Mouse (Mus musculus) embryonic facial prominence, embryonic 11.5 days (tissue): Measurements from ENCODE around the gene Galnt10. TPM values are rescaled to one million over a fixed set of nuclear protein-coding genes. Genes with fewer than 3 reads are reported as not detected.

Source experiments
- ATAC-seq: fragments of 200-750 bp; cut with Nextera tagmentation; replicated peaks from 2 replicates; pipeline ENCODE4 v1.8.0; 2017; ENCODE audit warnings: low read depth; ENCODE audit not compliant: insufficient number of reproducible peaks, low FRiP score, low TSS enrichment
- DNase-seq: peaks from one replicate; pipeline ENCODE4 v3.0.0-alpha.2; 2015; ENCODE audit warnings: low spot score
- H3K27ac ChIP-seq: fragments of 300-500 bp; sonication (generic); replicated peaks from 2 replicates; pipeline ENCODE4 v1.5.1; 2014; ENCODE audit warnings: mild to moderate bottlenecking, low read depth, low read length, control low read depth
- H3K27me3 ChIP-seq: fragments of 300-500 bp; sonication (generic); 2 replicates; pipeline ENCODE4 v1.6.1; 2014; ENCODE audit warnings: mild to moderate bottlenecking, low read length, moderate library complexity, mixed read lengths; ENCODE audit not compliant: control insufficient read depth, insufficient read depth
- H3K36me3 ChIP-seq: fragments of 300-500 bp; sonication (generic); replicated peaks from 2 replicates; pipeline ENCODE4 v1.6.1; 2014; ENCODE audit warnings: low read depth, mild to moderate bottlenecking, low read length, moderate library complexity, mixed read lengths; ENCODE audit not compliant: control insufficient read depth, insufficient read depth
- H3K4me1 ChIP-seq: fragments of 300-500 bp; sonication (generic); 2 replicates; pipeline ENCODE4 v1.6.1; 2014; ENCODE audit warnings: low read length, mixed read lengths; ENCODE audit not compliant: control insufficient read depth, insufficient read depth
- H3K4me2 ChIP-seq: fragments of 300-500 bp; sonication (generic); 2 replicates; pipeline ENCODE4 v1.6.1; 2014; ENCODE audit warnings: low read depth, mild to moderate bottlenecking, control low read depth, low read length, moderate library complexity
- H3K4me3 ChIP-seq: fragments of 300-500 bp; sonication (generic); 2 replicates; pipeline ENCODE4 v1.5.1; 2014; ENCODE audit warnings: low read depth, low read length, control low read depth
- H3K9ac ChIP-seq: fragments of 300-500 bp; sonication (generic); replicated peaks from 2 replicates; pipeline ENCODE4 v1.6.1; 2014; ENCODE audit warnings: mild to moderate bottlenecking, control low read depth, low read length
- H3K9me3 ChIP-seq: fragments of 300-500 bp; sonication (generic); replicated peaks from 2 replicates; pipeline ENCODE4 v1.6.1; 2016; ENCODE audit warnings: mild to moderate bottlenecking, low read length, inconsistent platforms, mixed read lengths; ENCODE audit not compliant: control insufficient read depth
- WGBS: fragments of 180-500 bp; shearing (Covaris S2); extraction: QIAGEN DNeasy Blood & Tissue Kit; methylation state at CpG from one replicate; pipeline ENCODE4 v1.1.7; 2014; 5-methylcytosine and 5-hydroxymethylcytosine counted together
- polyA plus RNA-seq: library from polyadenylated mRNA; unstranded; fragments of >200 nt; fragmentation: Nextera tagmentation; extraction: Ambion mirVana; gene quantifications from 2 replicates; pipeline ENCODE4 v1.2.1, GENCODE M21; 2014

The Galnt10 gene
- polyA plus RNA-seq, 1 experiment from 2014 or later: 12.4 TPM

GRCm38 (mm10) chr11:57661492-57662229 lies 16.4 kb downstream of the Galnt10 start:
- no peak overlapping the region for H3K4me2 ChIP-seq
- no peaks in the 10 kb centered on the region for H3K27me3 ChIP-seq
- no peak for DNase-seq
- H3K4me1 ChIP-seq: no peaks in the 10 kb centered on the region
- H3K9ac ChIP-seq: no peak overlapping the region
- ATAC-seq: no peak
- no peak overlapping the region for H3K4me3 ChIP-seq
- no peaks in the 10 kb centered on the region for H3K9me3 ChIP-seq
- 90% methylated on average over 19 of the region's 19 CpGs for WGBS
- H3K36me3 ChIP-seq: no peaks in the 10 kb centered on the region
- no peak overlapping the region for H3K27ac ChIP-seq

GRCm38 (mm10) chr11:57662231-57662630 lies 17.0 kb downstream of the Galnt10 start:
- Histone ChIP-seq H3K4me1 (no peaks in the 10 kb centered on the region), H3K36me3 (no peaks in the 10 kb centered on the region), H3K9ac (no peak overlapping the region), H3K9me3 (no peaks in the 10 kb centered on the region), H3K4me2 (no peak overlapping the region), H3K27me3 (no peaks in the 10 kb centered on the region), H3K4me3 (no peak overlapping the region), H3K27ac (no peak overlapping the region)
- WGBS: 88% methylated on average over 4 of the region's 4 CpGs
- no peak for ATAC-seq
- DNase-seq: no peak

GRCm38 (mm10) chr11:57663271-57663670 lies 18.0 kb downstream of the Galnt10 start:
- DNase-seq: no peak
- WGBS: 84% methylated on average over 12 of the region's 12 CpGs
- H3K9me3 ChIP-seq: no peaks in the 10 kb centered on the region
- no peak overlapping the region for H3K4me3 ChIP-seq
- H3K9ac ChIP-seq: no peak overlapping the region
- no peaks in the 10 kb centered on the region for H3K4me1 ChIP-seq
- no peaks in the 10 kb centered on the region for H3K27me3 ChIP-seq
- ATAC-seq: no peak
- H3K4me2 ChIP-seq: no peak overlapping the region
- H3K36me3 ChIP-seq: no peaks in the 10 kb centered on the region
- H3K27ac ChIP-seq: no peak overlapping the region

- Histone ChIP-seq H3K9me3 (no peaks in the 10 kb centered on the region), H3K4me3 (no peak overlapping the region), H3K27ac (no peak overlapping the region), H3K4me1 (no peaks in the 10 kb centered on the region), H3K36me3 (no peaks in the 10 kb centered on the region), H3K4me2 (no peak overlapping the region), H3K27me3 (no peaks in the 10 kb centered on the region), H3K9ac (no peak overlapping the region)
- no peak for ATAC-seq
- WGBS: 86% methylated on average over 5 of the region's 5 CpGs
- DNase-seq: no peak
These were observed 19.5 kb downstream of the Galnt10 start for GRCm38 (mm10) chr11:57664741-57665140.

- no peak for ATAC-seq
- 89% methylated on average over 8 of the region's 8 CpGs for WGBS
- Histone ChIP-seq H3K9ac (no peak overlapping the region), H3K27me3 (no peaks in the 10 kb centered on the region), H3K9me3 (no peaks in the 10 kb centered on the region), H3K4me2 (no peak overlapping the region), H3K4me1 (peaks cover 6% of the 10 kb centered on the region), H3K27ac (no peak overlapping the region), H3K4me3 (no peak overlapping the region), H3K36me3 (no peaks in the 10 kb centered on the region)
- DNase-seq: no peak
These were observed 23.0 kb downstream of the Galnt10 start for GRCm38 (mm10) chr11:57668271-57668670.

- no peak for ATAC-seq
- no peaks in the 10 kb centered on the region for H3K9me3 ChIP-seq
- no peak for DNase-seq
- no peak overlapping the region for H3K9ac ChIP-seq
- no peaks in the 10 kb centered on the region for H3K27me3 ChIP-seq
- peaks cover 6% of the 10 kb centered on the region for H3K4me1 ChIP-seq
- no peak overlapping the region for H3K4me3 ChIP-seq
- H3K4me2 ChIP-seq: no peak overlapping the region
- no peaks in the 10 kb centered on the region for H3K36me3 ChIP-seq
- no peak overlapping the region for H3K27ac ChIP-seq
- WGBS: 79% methylated on average over 6 of the region's 6 CpGs
These were observed 24.3 kb downstream of the Galnt10 start for GRCm38 (mm10) chr11:57669522-57669921.

GRCm38 (mm10) chr11:57671120-57671697 lies 26.0 kb downstream of the Galnt10 start:
- no peak overlapping the region for H3K4me3 ChIP-seq
- H3K27me3 ChIP-seq: no peaks in the 10 kb centered on the region
- H3K9me3 ChIP-seq: no peaks in the 10 kb centered on the region
- no peak overlapping the region for H3K27ac ChIP-seq
- DNase-seq: no peak
- no peaks in the 10 kb centered on the region for H3K36me3 ChIP-seq
- H3K4me1 ChIP-seq: peaks cover 6% of the 10 kb centered on the region
- ATAC-seq: no peak
- 9% methylated on average over 5 of the region's 5 CpGs for WGBS
- H3K4me2 ChIP-seq: no peak overlapping the region
- H3K9ac ChIP-seq: no peak overlapping the region

- Histone ChIP-seq H3K27ac (no peak overlapping the region), H3K27me3 (no peaks in the 10 kb centered on the region), H3K36me3 (no peaks in the 10 kb centered on the region), H3K4me3 (no peak overlapping the region), H3K9me3 (no peaks in the 10 kb centered on the region), H3K4me1 (peaks cover 6% of the 10 kb centered on the region), H3K9ac (no peak overlapping the region), H3K4me2 (no peak overlapping the region)
- DNase-seq: no peak
- ATAC-seq: no peak
- WGBS: 50% methylated on average over 10 of the region's 10 CpGs
These were observed 26.6 kb downstream of the Galnt10 start for GRCm38 (mm10) chr11:57671797-57672196.
